Mouse (Mus musculus) liver, embryonic 14.5 days (tissue): ENCODE results near the gene Litaf. TPM values are rescaled to one million over a fixed set of nuclear protein-coding genes. Genes with fewer than 3 reads are reported as not detected.

Experiments used
- ATAC-seq: fragments of 200-750 bp; cut with Nextera tagmentation; 2 replicates; pipeline ENCODE4 v1.8.0; 2017; ENCODE audit warnings: moderate number of reproducible peaks, mild to moderate bottlenecking, moderate library complexity; ENCODE audit not compliant: insufficient read depth
- DNase-seq, 3 experiments: peaks; one replicate each; pipeline ENCODE4 v3.0.0-alpha.2; 2012 to 2013; ENCODE audit warnings: low read depth in 3 of 3, low spot score in 3 of 3
- H3K27ac ChIP-seq: fragments of 300-500 bp; sonication (generic); 2 replicates; pipeline ENCODE4 v1.5.1; 2014; ENCODE audit warnings: moderate library complexity, mild to moderate bottlenecking, control low read depth, inconsistent platforms
- H3K27me3 ChIP-seq: fragments of 300-500 bp; sonication (generic); 2 replicates; pipeline ENCODE4 v1.6.1; 2014; ENCODE audit warnings: mild to moderate bottlenecking, low read length, moderate library complexity; ENCODE audit not compliant: control insufficient read depth, insufficient read depth
- H3K36me3 ChIP-seq: fragments of 300-500 bp; sonication (generic); replicated peaks from 2 replicates; pipeline ENCODE4 v1.6.1; 2014; ENCODE audit warnings: low read depth; ENCODE audit not compliant: control insufficient read depth, insufficient read depth
- H3K4me1 ChIP-seq, 2 experiments: fragments of 200-500 bp in 1 of 2; fragments of 300-500 bp in 1 of 2; sonication (generic) in 1 of 2; replicated peaks; 2 replicates each; pipeline ENCODE4 v1.6.1; 2012 to 2014; ENCODE audit warnings: antibody characterized with exemption in 1 of 2, inconsistent platforms in 1 of 2, low read length in 1 of 2; ENCODE audit not compliant: control insufficient read depth in 2 of 2, insufficient read depth in 2 of 2
- H3K4me2 ChIP-seq: fragments of 300-500 bp; sonication (generic); 2 replicates; pipeline ENCODE4 v1.6.1; 2014; ENCODE audit warnings: low read depth, mild to moderate bottlenecking, control low read depth, moderate library complexity
- H3K4me3 ChIP-seq, 2 experiments: fragments of 200-500 bp in 1 of 2; fragments of 300-500 bp in 1 of 2; sonication (generic) in 1 of 2; 2 replicates each; pipeline ENCODE4 v1.5.1; 2012 to 2014; ENCODE audit warnings: low read depth in 2 of 2, low read length in 2 of 2, mild to moderate bottlenecking in 2 of 2, control low read depth in 1 of 2, inconsistent platforms in 1 of 2, moderate library complexity in 1 of 2; ENCODE audit not compliant: insufficient read depth in 1 of 2
- H3K9ac ChIP-seq: fragments of 300-500 bp; sonication (generic); replicated peaks from 2 replicates; pipeline ENCODE4 v1.6.1; 2014; ENCODE audit warnings: mild to moderate bottlenecking, control low read depth, moderate library complexity
- H3K9me3 ChIP-seq: fragments of 300-500 bp; sonication (generic); 2 replicates; pipeline ENCODE4 v1.6.1; 2016; ENCODE audit warnings: low read length, mixed read lengths; ENCODE audit not compliant: control insufficient read depth
- CTCF ChIP-seq: IDR thresholded peaks from 2 replicates; pipeline ENCODE4 v1.5.1; 2016; ENCODE audit warnings: antibody characterized with exemption, low read depth, control low read depth
- EP300 ChIP-seq: IDR thresholded peaks from 2 replicates; pipeline ENCODE4 v1.6.1; 2016; ENCODE audit warnings: antibody characterized with exemption, low read depth
- WGBS: fragments of 180-500 bp; shearing (Covaris S2); extraction: QIAGEN DNeasy Blood & Tissue Kit; methylation state at CpG from one replicate; pipeline ENCODE4 v1.1.7; 2014; ENCODE audit not compliant: insufficient replicate concordance; 5-methylcytosine and 5-hydroxymethylcytosine counted together
- polyA plus RNA-seq, 2 experiments: library from polyadenylated mRNA; depleted of rRNA in 1 of 2; stranded (reverse) in 1 of 2; unstranded in 1 of 2; fragments of >200 nt; fragmentation: Nextera tagmentation in 1 of 2; extraction: Ambion mirVana in 1 of 2; gene quantifications; 2 replicates each; pipeline versions ENCODE4 v1.2.1 to v1.2.3; 2012 to 2014

Gene Litaf
- polyA plus RNA-seq, 2 experiments: 12.1 to 27.3 TPM

- Histone ChIP-seq H3K4me1 (peaks cover 0 to 22% of the 10 kb centered on the region in 2 experiments; a peak in 2 of 4 replicates), H3K27me3 (no peaks in the 10 kb centered on the region), H3K4me3 (no peak overlapping the region), H3K9me3 (no peaks in the 10 kb centered on the region), H3K36me3 (no peaks in the 10 kb centered on the region), H3K9ac (no peak overlapping the region), H3K27ac (no peak overlapping the region), H3K4me2 (no peak overlapping the region)
- no peak for TF ChIP-seq CTCF
- no peak for TF ChIP-seq EP300
- no peak for DNase-seq
- ATAC-seq: peak; percentile 48; the same call in 1 of the 2 replicates
- WGBS: 35% methylated on average over 7 of the region's 7 CpGs
These were observed 64.0 kb downstream of the Litaf start for GRCm38 (mm10) chr16:11001703-11002659.

- H3K4me3 ChIP-seq: no peak overlapping the region
- H3K27ac ChIP-seq: no peak overlapping the region
- H3K27me3 ChIP-seq: no peaks in the 10 kb centered on the region
- no peak overlapping the region for H3K4me2 ChIP-seq
- WGBS: 9% methylated on average over 3 of the region's 3 CpGs
- DNase-seq (no peak), ATAC-seq (no peak)
- no peak for TF ChIP-seq EP300
- no peak for TF ChIP-seq CTCF
- H3K9ac ChIP-seq: no peak overlapping the region
- H3K36me3 ChIP-seq: no peaks in the 10 kb centered on the region
- H3K4me1 ChIP-seq: peaks cover 0 to 22% of the 10 kb centered on the region in 2 experiments; a peak in 2 of 4 replicates
- no peaks in the 10 kb centered on the region for H3K9me3 ChIP-seq
These were observed 66.1 kb downstream of the Litaf start for GRCm38 (mm10) chr16:10999809-11000208.

GRCm38 (mm10) chr16:10998224-10998623 lies 67.7 kb downstream of the Litaf start:
- TF ChIP-seq EP300: no peak
- H3K27ac ChIP-seq: no peak overlapping the region
- H3K9ac ChIP-seq: no peak overlapping the region
- H3K4me3 ChIP-seq: no peak overlapping the region
- no peaks in the 10 kb centered on the region for H3K36me3 ChIP-seq
- H3K4me2 ChIP-seq: no peak overlapping the region
- H3K4me1 ChIP-seq: peaks cover 0 to 22% of the 10 kb centered on the region in 2 experiments; a peak in 2 of 4 replicates
- DNase-seq: no peak
- no peak for ATAC-seq
- H3K9me3 ChIP-seq: no peaks in the 10 kb centered on the region
- 76% methylated on average over 9 of the region's 9 CpGs for WGBS
- no peaks in the 10 kb centered on the region for H3K27me3 ChIP-seq

GRCm38 (mm10) chr16:10996576-10996975 lies 69.4 kb downstream of the Litaf start:
- Histone ChIP-seq H3K36me3 (no peaks in the 10 kb centered on the region), H3K27me3 (no peaks in the 10 kb centered on the region), H3K4me1 (peaks cover 3 to 21% of the 10 kb centered on the region in 2 experiments), H3K27ac (no peak overlapping the region), H3K4me2 (no peak overlapping the region), H3K4me3 (no peak overlapping the region), H3K9me3 (no peaks in the 10 kb centered on the region), H3K9ac (no peak overlapping the region)
- no peak for ATAC-seq
- WGBS: 53% methylated on average over 4 of the region's 4 CpGs
- no peak for DNase-seq
- TF ChIP-seq EP300 (no peak), CTCF (no peak)

GRCm38 (mm10) chr16:10993032-10993744 lies 72.8 kb downstream of the Litaf start:
- no peaks in the 10 kb centered on the region for H3K27me3 ChIP-seq
- H3K4me1 ChIP-seq: peaks cover 9 to 20% of the 10 kb centered on the region in 2 experiments
- peak; percentile 96 for ATAC-seq
- DNase-seq: peak; percentile 81 to 85 (median 83)
- H3K27ac ChIP-seq: no peak overlapping the region
- TF ChIP-seq CTCF: no peak
- TF ChIP-seq EP300: no peak
- H3K4me2 ChIP-seq: peak overlapping the region; percentile 75
- H3K36me3 ChIP-seq: no peaks in the 10 kb centered on the region
- WGBS: 10% methylated on average over 35 of the region's 35 CpGs
- peak overlapping the region; percentile 73 for H3K9ac ChIP-seq
- H3K4me3 ChIP-seq: peak overlapping the region; percentile 64 to 91
- no peaks in the 10 kb centered on the region for H3K9me3 ChIP-seq
